Mouse (Mus musculus) yolk sac, embryonic 10.5 days (tissue): ENCODE measurements around the gene Gm20695.
"Not testable (repeated sequence)": the region's sequence is repeated elsewhere in the genome, so short reads cannot be mapped to it uniquely, and the experiment has no call there.

Experiments used
- DNase-seq: peaks from one replicate; pipeline ENCODE4 v3.0.0-alpha.2; 2017; ENCODE audit warnings: low spot score

Gene Gm20695

DNA sequence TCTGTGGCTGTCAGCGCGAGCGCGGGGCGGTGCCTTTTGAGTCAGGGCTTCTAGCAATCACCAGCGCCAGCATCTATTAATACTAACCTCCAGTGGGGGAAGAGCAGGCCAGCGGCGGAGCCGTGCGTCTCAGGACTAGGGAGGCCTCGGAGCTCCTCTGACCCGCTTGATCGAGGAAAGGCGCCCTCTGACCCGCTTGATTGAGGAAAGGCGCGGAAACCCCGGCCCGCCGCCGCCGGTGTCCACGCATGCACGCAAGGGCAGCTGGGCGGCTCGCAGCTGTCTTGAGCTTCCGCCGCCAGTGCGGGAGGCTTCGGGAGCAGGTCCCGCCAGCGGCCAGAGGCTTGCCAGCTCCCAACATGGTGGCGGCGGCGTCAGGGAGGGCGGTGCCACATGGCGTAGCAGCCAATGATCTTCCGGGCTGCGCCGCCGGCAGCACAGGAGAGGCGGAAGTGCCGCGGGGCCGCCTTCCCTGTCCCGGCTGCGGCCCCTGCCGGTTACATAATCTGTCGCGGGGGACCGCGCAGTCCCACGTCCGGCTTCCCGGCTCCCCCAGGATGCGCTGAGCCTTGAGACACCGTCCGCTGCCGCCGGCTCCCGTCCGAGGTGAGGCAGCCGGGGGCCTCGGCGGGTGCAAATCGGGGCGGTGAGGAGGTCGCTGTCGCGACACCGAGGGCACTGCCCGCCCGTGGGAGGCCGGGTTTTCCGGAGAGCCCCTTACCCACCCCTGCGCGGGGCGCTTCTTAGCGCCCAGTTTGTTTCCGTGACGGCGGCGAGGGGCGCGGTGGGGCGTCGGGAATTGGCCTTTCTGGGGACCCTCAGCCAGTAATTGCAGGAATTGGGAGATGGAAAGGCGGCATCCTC, at the start of gene Gm20695, which contains the start of gene Zfp597:
TSS of gene Gm20695 (plus strand) at position 448 of the 864 bp plus-strand sequence.
TSS of gene Zfp597 (minus strand) at position 361 of the 864 bp plus-strand sequence.
- peak; percentile 95 for DNase-seq

DNA sequence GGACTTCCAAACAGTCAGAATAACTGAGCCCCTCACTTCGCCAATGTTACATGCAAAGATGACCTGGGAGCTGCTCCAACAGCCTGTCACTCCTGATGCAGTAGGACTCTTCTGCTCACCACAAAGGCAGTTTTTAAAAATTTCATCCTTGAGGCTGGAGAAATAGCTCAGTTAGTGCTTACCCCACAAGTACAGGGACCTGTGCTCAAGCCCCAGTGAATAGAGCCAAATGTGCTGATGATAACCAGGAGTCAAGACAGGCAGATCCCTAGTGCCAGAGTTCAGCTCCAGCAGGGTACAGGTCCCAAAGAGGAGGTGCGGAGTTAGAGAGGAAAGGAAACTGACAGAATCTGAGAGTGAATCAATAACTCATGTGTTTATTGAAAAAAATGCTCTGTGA, 49.0 kb upstream of the Gm20695 start:
- no peak for DNase-seq

DNA sequence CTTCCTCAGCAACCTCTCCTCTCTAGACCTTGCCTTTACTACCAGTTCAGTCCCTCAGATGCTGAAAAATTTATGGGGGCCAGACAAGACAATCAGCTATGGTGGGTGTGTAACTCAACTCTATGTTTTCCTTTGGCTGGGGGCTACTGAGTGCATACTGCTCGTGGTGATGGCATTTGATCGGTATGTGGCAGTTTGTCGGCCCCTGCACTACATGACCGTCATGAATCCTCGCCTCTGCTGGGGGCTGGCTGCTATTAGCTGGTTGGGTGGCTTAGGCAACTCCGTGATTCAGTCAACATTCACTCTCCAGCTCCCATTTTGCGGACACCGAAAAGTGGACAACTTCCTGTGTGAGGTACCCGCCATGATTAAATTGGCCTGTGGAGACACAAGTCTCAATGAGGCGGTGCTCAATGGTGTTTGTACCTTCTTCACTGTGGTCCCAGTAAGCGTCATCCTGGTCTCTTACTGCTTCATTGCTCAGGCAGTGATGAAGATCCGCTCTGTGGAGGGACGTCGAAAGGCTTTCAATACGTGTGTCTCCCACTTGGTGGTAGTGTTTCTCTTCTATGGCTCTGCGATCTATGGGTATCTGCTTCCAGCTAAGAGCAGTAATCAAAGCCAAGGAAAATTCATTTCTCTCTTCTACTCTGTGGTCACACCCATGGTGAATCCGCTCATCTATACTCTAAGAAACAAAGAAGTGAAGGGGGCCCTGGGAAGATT, 45.1 kb upstream of the Gm20695 start:
- no peak for DNase-seq

DNA sequence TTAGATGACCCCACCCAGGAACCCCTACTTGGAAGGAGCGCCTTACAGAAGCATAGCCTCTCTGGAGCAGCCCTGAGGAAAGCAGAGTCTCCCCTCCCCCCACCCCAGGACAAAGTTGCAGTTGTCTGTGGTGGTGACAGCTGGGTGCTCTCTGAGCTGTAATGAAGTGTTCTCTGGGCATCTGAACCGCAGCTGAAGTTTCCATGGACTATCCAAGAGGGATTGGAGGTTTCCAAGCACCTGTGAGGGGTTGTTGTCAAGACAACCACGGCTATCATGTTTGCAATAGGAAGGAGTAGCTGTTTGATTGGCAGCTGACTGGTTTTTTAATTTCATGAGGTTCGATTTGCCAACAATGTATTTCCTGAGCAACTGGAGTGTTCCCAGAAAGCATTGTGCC, 41.5 kb upstream of the Gm20695 start:
- peak; percentile 38 for DNase-seq

DNA sequence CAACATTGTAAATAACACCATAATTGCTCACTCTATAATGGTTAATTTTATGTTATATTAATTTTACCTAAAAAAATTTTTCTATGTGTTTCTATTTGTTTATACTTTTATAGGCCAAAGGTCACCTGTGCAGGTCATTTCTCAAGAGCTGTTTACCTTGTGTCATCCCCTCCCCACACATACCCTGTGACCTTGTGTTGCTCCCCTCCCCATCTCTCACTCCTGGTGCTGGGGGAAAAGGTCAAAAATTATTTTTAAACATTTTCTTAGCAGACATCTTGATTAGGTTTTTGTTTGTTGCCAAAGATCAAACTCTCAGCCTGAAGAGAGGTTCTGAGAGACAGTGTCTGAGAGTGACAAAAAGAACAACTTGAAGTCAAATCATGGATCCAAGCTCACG, 40.7 kb upstream of the Gm20695 start:
- DNase-seq: peak; percentile 57

DNA sequence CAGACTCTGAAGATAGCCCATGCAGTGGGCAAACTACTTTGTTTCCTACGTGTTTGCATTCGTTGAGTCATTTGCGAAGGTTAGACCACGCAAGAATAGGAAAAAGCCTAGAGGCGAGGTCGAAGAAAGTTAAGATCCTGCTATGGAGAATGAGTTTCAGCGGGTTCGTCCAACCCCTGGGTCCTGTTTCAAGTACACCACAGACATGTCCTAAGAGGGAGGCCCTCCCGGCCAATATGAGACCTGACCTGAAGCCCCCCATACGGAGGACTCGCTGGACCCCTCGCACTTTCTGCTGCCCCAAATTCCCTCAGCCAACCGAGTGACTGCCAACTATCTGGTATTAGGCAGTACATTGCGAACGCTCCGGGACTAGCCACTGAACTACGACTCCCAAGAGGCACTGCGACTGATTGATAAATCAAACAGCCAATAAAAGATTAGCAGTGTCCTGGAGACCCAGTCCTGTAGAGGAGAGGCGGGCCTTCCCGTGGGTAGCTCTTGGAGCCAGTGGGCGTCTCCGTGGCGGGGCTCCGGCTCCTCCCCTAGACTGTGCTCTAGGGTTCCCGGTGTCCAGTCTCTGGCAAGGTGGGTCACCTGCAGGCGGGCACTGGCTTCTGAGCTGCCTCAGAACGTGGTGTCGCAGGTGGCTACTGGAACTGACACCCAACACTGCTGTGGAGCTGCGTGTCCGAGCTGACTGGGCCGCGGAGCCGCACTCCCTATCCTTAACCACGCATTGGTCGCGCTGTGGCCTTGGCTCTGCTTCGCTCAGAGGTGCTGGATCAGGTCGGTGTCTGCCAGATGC, 37.5 kb upstream of the Gm20695 start, which contains the start of gene Zfp174:
TSS of gene Zfp174 (plus strand) at position 558 of the 808 bp plus-strand sequence.
- DNase-seq: peak; percentile 93

DNA sequence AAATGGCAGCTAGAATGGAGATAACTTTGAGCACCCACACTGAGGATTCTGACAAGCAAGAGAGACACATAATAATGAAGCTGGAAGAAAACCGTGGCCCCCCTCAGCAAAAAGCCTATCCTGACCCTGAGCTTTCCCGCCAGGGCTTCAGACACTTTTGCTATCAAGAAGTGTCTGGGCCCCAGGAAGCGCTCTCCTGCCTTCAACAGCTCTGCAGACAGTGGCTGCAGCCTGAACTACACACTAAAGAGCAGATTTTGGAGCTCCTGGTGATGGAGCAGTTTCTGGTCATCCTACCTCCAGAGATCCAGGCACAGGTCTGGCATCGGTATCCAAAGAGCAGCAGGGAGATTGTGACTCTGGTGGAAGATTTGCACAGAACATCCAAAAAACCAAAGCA, 36.6 kb upstream of the Gm20695 start:
- no peak for DNase-seq

DNA sequence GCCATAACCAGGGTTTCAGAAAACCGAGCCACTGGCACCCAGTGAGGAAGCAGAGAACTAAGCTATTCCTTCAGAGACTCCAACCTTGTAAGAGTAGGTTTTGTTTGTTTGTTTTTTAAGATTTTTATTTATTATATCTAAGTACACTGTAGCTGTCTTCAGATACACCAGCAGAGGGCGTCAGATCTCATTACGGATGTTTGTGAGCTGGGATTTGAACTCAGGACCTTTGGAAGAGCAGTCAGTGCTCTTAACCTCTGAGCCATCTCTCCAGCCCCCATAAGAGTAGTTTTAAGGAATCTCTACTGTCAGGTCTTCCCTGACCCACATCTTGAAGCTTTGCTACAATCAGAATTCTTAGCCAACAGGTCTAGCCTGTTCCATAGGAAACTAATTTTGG, 36.0 kb upstream of the Gm20695 start:
- DNase-seq: no peak

DNA sequence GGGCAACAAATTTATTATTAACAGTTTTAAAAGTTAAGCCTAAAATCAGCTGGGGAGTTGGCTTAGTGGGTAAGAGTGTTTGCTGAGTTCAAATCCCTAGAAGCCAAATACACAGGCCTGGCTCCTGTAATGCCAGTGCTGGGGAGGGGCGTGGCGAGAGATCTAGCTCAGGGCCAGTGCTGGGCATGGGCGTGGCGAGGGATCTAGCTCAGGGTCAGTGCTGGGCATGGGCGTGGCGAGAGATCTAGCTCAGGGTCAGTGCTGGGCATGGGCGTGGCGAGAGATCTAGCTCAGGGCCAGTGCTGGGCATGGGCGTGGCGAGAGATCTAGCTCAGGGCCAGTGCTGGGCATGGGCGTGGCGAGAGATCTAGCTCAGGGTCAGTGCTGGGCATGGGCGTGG, 33.1 kb upstream of the Gm20695 start:
- DNase-seq: not testable (repeated sequence)

DNA sequence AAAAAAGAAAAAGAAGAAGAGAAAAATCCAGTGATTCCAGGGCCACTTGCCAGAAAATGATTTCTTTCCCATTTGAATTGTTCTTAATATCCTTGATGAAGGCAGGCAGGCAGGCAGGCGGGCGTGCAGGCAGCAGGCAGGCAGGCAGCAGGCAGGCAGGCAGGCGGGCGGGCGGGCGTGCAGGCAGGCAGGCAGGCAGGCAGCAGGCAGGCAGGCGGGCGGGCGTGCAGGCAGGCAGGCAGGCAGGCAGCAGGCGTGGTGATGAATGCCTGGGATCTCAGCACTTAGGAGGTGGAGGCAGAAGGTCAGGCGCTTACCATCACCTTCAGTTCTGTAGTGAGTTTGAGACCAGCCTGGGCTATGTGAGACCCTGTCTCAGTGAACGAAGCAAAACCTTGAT, 31.9 kb upstream of the Gm20695 start:
- no peak for DNase-seq

DNA sequence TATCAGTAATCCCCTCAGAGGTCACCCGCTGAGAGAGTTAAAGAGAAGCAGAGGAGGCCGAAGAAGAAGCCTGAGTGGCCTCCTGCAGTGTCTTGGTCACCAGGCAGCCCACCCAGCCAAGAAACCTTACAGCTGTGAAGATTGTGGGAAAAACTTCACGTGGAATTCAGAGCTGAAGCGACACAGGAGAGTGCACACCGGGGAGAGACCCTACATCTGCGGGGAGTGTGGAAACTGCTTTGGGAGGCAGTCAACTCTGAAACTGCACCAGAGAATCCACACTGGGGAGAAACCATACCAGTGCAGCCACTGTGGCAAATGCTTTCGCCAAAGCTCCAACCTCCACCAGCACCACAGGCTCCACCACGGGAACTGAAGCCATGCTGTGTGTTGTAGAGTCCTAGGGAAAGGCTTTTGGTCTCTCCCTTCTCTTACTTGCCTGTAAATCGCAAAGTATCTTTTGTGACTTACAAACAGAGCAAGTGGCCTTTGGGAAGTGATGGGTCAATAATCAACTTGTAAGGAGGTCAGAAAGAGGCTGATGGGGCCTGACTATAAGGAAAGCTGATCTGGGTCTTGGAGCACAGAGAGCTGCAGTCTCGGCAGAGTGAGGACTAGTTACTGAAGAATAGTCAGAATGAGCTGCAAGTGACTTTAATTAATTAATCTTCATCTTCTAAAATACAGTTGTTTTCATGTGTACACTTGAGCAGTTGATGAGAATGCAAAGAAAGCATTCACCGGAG, 29.8 kb upstream of the Gm20695 start:
- no peak for DNase-seq

DNA sequence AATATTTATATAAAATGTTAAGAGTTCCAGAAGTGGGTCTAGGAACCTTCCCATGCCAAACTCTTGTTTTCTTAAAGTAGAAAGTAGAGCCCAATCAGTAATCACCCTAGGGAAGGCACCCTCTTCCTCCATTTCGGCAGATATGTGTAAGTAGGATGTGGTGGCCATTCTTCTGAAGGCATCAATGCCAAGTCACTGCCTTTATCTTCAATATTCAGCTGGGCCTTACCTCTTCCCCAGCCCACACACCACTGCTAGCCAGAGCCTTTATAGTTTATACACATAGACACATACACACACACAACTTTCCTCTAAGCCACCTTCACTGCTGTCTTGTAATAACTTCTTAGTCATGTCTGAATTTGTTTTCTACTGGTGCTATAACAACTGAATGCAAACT, 28.7 kb upstream of the Gm20695 start:
- DNase-seq: no peak

DNA sequence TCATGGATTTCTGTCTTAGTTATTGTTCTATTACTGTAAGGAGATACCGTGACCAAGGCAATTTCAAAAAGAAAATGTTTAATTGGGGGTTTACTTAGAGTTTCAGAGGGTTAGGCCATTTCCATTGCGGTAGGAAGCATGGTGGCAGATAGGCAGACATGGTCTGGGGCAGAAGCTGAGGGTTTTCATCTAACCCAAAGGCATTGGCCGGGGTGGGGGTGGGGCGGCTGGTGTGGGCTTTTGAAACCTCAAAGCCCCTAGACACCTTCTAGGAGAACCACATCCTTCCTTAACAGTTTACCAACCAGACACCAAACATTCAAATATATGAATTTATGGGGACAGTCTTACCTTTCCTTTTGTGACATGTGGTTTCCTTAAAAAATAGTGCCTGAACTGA, 25.2 kb upstream of the Gm20695 start:
- no peak for DNase-seq

DNA sequence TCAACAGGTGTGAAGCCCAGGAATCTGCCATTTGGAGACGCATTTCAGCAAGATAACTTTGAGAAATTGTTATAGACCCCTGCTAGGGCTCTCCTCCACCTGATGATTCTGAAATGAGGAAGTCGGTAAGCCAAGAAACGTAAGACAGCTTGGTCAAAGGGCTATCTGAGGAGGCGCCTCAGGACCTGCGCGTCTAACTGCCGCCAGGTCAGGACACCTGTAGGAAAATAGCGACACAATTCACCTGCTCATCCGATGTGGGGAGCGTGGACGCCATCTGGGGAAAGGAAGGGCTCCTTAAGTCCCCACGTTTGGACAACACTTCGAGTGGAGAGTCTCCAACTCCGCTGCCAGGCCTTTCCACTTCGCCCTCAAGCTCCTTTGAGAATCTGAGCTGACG, 12.6 kb upstream of the Gm20695 start:
- no peak for DNase-seq

DNA sequence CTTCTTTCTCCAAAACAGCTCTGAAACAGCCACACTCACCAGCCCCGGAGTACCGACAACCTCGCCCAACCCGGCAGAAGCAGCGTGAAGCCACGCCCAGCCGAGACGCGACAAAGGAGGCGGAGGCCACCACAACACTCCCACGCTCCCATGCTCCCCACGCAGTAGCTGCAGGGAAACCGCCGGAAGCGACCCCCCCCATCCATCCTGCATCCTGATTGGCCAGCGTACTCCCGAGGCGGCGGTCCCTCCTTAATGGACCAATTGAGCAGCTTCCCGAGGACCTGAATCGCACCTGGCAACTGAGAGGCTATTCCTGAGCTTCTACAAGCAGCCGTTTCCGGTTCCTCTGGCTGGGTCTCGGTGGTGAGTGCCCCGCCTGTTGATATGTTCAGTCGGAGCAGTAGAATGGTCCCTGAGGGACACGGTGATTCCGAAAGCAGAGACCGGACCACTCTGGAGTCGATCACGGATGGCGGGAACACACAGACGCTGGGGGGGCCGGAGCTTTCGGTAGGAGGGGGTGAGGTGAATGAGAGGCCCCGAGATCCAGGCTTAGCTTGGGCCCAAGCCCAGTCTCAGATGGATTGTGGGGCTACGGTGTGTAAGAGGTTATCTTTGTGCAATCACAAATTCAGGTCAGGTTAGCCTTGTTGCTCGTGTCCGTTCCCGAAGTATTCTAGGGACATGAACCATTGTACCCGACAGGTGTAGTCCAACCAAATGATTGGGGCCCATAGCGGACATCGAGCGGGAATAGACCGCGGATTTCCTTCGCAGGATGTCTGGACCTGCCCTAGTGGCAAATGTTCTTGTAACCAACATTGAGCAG, 12.0 kb upstream of the Gm20695 start, which contains the start of gene Naa60:
TSS of gene Naa60 (plus strand) at position 160 of the 832 bp plus-strand sequence.
- DNase-seq: peak; percentile 97

DNA sequence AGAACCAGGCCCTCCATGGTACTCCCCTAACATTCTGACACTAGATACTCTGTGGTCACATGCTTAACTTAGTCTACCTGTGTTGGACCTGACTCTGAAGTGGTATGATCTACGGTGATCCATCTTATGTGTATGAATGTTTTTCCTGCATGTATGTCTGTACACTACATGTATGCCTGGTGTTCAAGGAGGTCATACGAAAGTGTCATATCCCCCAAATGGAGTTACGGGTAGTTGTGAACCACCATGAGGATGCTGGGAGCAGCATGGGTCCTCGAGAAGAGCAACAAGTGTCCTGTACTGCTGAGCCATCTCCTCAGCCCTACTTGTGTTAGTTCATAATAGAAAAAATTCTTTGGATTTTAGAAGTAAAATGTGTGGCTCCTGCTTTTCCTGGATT, 8.1 kb upstream of the Gm20695 start:
- DNase-seq: no peak

DNA sequence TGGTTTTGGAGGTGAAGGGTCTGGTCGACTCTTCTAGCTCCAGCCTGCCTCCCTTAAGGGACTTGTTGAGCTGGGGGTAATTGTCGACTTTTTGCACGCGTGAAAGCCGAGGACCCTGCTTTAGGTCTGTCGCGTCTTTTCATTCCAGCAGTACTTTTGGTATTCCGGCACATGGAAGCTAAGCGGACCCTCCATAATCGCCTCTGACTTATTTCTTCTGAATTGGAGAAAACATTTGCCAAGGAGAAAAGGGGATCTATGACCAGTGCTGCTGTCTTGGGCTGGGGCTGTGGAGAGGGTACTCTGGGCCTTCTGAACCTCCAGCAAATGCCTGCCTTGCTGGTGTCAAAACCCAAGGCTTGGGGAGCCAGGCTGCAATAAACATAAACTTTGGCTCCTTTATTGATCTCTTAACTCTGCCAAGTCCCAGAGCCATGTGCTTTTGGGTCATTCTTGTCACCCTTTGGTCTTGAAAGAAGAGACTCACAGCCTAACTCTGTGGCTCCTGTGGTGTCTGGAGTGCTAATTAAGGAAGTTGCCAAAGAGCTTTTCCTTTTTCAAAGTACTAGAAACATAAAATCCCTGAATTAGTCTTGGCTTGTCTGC, 720 bp downstream of the Gm20695 start:
- no peak for DNase-seq

DNA sequence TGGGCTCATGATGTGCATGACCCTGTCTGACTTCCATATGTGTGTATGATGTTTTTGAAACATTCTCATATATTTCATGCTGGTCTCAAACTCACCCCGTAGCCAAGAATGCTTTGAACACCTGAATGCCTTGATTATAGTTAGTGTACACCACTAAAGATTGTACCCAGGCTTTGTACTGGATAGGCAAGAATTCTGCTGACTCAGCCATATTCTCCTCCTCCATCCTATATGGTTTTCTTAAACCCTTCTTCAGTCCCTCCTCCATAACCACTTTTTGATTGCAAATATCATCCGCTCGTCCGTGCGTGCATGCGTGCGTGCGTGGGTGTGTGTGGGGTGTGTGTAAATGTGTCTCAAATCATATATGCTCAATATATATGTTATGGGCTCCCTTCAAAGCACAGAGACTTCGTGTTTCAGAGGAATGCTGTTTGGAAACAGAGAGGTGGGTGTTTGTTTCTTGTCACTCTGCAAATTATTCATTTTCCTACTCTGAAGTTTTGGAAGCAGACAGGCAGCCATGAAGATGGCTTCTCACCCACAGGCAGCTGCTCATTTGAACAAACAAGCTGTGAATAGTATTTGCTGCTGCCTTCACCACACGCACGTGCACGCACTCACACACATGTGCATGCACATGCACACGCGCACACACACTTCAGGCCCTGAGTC, 7.3 kb downstream of the Gm20695 start:
- DNase-seq: no peak

DNA sequence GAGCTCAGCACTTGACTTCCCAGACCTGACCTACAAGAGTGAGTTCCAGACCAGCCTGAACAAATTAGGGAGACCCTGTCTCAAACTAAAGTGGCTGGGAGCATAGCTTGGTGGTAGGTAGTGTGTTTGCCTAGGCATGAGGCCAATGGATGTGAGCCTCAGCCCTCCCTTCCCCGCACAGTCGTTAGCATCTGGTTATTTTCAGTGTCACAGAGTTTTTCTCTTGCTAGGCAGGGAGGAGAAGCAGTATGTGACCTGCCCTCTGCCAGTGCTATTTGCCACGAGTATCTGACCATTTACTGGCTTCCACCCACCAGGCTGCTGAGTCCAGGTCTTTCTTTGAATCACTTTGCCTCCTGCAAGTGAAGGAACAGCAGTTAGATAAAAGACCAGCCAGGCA, 9.3 kb downstream of the Gm20695 start:
- DNase-seq: no peak
